Comparison of ENCODE assay signal across 8 mouse cellular contexts in genomic region chr11:107479862-107480203, GRCm38 (mm10). TPM values are rescaled to one million over a fixed set of nuclear protein-coding genes. Genes with fewer than 3 reads are reported as not detected.
DNase-seq lines count a peak whose midpoint lies in the region; ATAC-seq and TF ChIP-seq lines count a peak whose summit lies in the region.

No protein-coding gene starts in this region.

- no peak for DNase-seq in cerebellum, adult 2 months
- no peak for DNase-seq in cerebellum, postnatal 10 days
- DNase-seq in neural tube, embryonic 11.5 days (ENCODE audit: low spot score), result no peak
- no peak for DNase-seq in neural tube, embryonic 10.5 days (ENCODE audit: extremely low spot score, low spot score)
- no peak for DNase-seq in limb, embryonic 14.5 days (ENCODE audit: low spot score)
- DNase-seq in thymus, adult 18-20 months, result no peak
- no peak for DNase-seq in gastrocnemius, adult 18-20 months (ENCODE audit: low spot score)

- peak overlapping the region; percentile 95 for H3K4me2 ChIP-seq in neural tube, embryonic 11.5 days (ENCODE audit: low read depth)
- peak overlapping the region; percentile 70 for H3K4me2 ChIP-seq in limb, embryonic 14.5 days (replicated peaks; ENCODE audit: low read depth, low read length, severe bottlenecking)
- peak overlapping the region; percentile 86 for H3K4me2 ChIP-seq in stomach, embryonic 16.5 days (ENCODE audit: low read depth, low read length)

- peak overlapping the region; percentile 82 for H3K4me3 ChIP-seq in cerebellum, adult 2 months (replicated peaks; ENCODE audit: insufficient read depth, low read depth, low read length)
- H3K4me3 ChIP-seq in neural tube, embryonic 11.5 days (ENCODE audit: low read depth, low read length), result peak overlapping the region; percentile 95
- peak overlapping the region; percentile 95 for H3K4me3 ChIP-seq in limb, embryonic 14.5 days (replicated peaks; ENCODE audit: low read length)
- H3K4me3 ChIP-seq in stomach, embryonic 16.5 days (replicated peaks; ENCODE audit: low read length), result peak overlapping the region; percentile 82

- WGBS in cerebellum, adult 2 months, result under 1% methylated on average over 10 of the region's 10 CpGs
- WGBS in neural tube, embryonic 11.5 days, result 1% methylated on average over 10 of the region's 10 CpGs
- under 1% methylated on average over 10 of the region's 10 CpGs for WGBS in limb, embryonic 14.5 days
- WGBS in stomach, embryonic 16.5 days, result under 1% methylated on average over 10 of the region's 10 CpGs

- no peak for TF ChIP-seq POLR2A in cerebellum, adult 2 months (IDR thresholded peaks at IDR 0.05; ENCODE audit: borderline replicate concordance, insufficient read depth, low read length)
- no peak for TF ChIP-seq POLR2A in limb, embryonic 14.5 days (IDR thresholded peaks at IDR 0.05; ENCODE audit: borderline replicate concordance, extremely low read depth, insufficient read depth, insufficient read length)

- no peaks in the 10 kb centered on the region for H3K36me3 ChIP-seq in neural tube, embryonic 11.5 days (ENCODE audit: control insufficient read depth, insufficient read depth, low read length)
- H3K36me3 ChIP-seq in limb, embryonic 14.5 days (ENCODE audit: control insufficient read depth, insufficient read depth, low read length), result peaks cover 4% of the 10 kb centered on the region; the same call in 1 of the 2 replicates
- H3K36me3 ChIP-seq in stomach, embryonic 16.5 days (ENCODE audit: control insufficient read depth, insufficient read depth, low read length), result no peaks in the 10 kb centered on the region

- H3K9me3 ChIP-seq in neural tube, embryonic 11.5 days (ENCODE audit: control insufficient read depth, low read length), result no peaks in the 10 kb centered on the region
- H3K9me3 ChIP-seq in limb, embryonic 14.5 days (ENCODE audit: control insufficient read depth, low read length), result no peaks in the 10 kb centered on the region
- no peaks in the 10 kb centered on the region for H3K9me3 ChIP-seq in stomach, embryonic 16.5 days (replicated peaks; ENCODE audit: control insufficient read depth, low read length)

- TF ChIP-seq CTCF in cerebellum, adult 2 months (IDR thresholded peaks at IDR 0.05; ENCODE audit: borderline replicate concordance, insufficient read depth, low read depth, low read length), result no peak

- H3K4me1 ChIP-seq in cerebellum, adult 2 months (ENCODE audit: control insufficient read depth, insufficient read depth, low read length), result peaks cover 4% of the 10 kb centered on the region; the same call in 1 of the 2 replicates
- H3K4me1 ChIP-seq in neural tube, embryonic 11.5 days (ENCODE audit: control insufficient read depth, insufficient read depth, low read length), result peaks cover 5% of the 10 kb centered on the region; the same call in 1 of the 2 replicates
- H3K4me1 ChIP-seq in limb, embryonic 14.5 days (ENCODE audit: control insufficient read depth, insufficient read depth, low read length), result peaks cover 13% of the 10 kb centered on the region
- H3K4me1 ChIP-seq in stomach, embryonic 16.5 days (ENCODE audit: control insufficient read depth, insufficient read depth, low read length), result peaks cover 19% of the 10 kb centered on the region

- no peak; the same call in 1 of the 2 replicates for ATAC-seq in neural tube, embryonic 11.5 days (ENCODE audit: insufficient read depth, low FRiP score, low TSS enrichment)
- ATAC-seq in limb, embryonic 14.5 days (ENCODE audit: low FRiP score, low read depth), result no peak
- ATAC-seq in stomach, embryonic 16.5 days (ENCODE audit: insufficient read depth, low FRiP score), result no peak

- no peaks in the 10 kb centered on the region for H3K27me3 ChIP-seq in cerebellum, adult 2 months (ENCODE audit: control insufficient read depth, insufficient read depth, low read length)
- H3K27me3 ChIP-seq in neural tube, embryonic 11.5 days (ENCODE audit: control insufficient read depth, insufficient read depth, low read length), result no peaks in the 10 kb centered on the region
- no peaks in the 10 kb centered on the region for H3K27me3 ChIP-seq in limb, embryonic 14.5 days (ENCODE audit: control insufficient read depth, insufficient read depth, low read length)
- no peaks in the 10 kb centered on the region for H3K27me3 ChIP-seq in stomach, embryonic 16.5 days (ENCODE audit: control insufficient read depth, insufficient read depth, low read length)

- H3K9ac ChIP-seq in neural tube, embryonic 11.5 days (ENCODE audit: low read length), result peak overlapping the region; percentile 97
- H3K9ac ChIP-seq in limb, embryonic 14.5 days (ENCODE audit: low read depth, low read length, severe bottlenecking), result peak overlapping the region; percentile 97
- peak overlapping the region; percentile 97 for H3K9ac ChIP-seq in stomach, embryonic 16.5 days (ENCODE audit: low read length)

- H3K27ac ChIP-seq in cerebellum, adult 2 months (ENCODE audit: insufficient read depth, low read length), result peak overlapping the region; percentile 89
- no peak overlapping the region for H3K27ac ChIP-seq in neural tube, embryonic 11.5 days (ENCODE audit: low read depth, low read length)
- peak overlapping the region; percentile 73; the same call in 1 of the 2 replicates for H3K27ac ChIP-seq in limb, embryonic 14.5 days (replicated peaks; ENCODE audit: low read depth, low read length)
- peak overlapping the region; percentile 81 for H3K27ac ChIP-seq in stomach, embryonic 16.5 days (ENCODE audit: low read length)

RNA-seq across cellular contexts. Expression of gene Psmd12, which starts 0.5 kb away (rescaled TPM):
- 71.5 and 76.4 TPM in 2 replicates for polyA plus RNA-seq in cerebellum, adult 2 months (2012; rRNA removed)
- polyA plus RNA-seq in neural tube, embryonic 11.5 days (2014; fragmentation: Nextera tagmentation; extraction: Ambion mirVana), result 228 and 232 TPM in 2 replicates
- 47.2 and 70.9 TPM in 2 replicates for polyA plus RNA-seq in limb, embryonic 14.5 days (2012; rRNA removed)
- 156 and 158 TPM in 2 replicates for polyA plus RNA-seq in limb, embryonic 14.5 days (2014; fragmentation: Nextera tagmentation; extraction: Ambion mirVana)
- 163 and 175 TPM in 2 replicates for polyA plus RNA-seq in stomach, embryonic 16.5 days (2015; fragmentation: Nextera tagmentation; extraction: Ambion mirVana)
- total RNA-seq in gastrocnemius, adult 18-20 months (2021), result 100 to 1,000 TPM; 101 to 110 TPM

RNA-seq across cellular contexts. Expression of gene Pitpnc1, which starts 9.3 kb away (rescaled TPM):
- 26.7 and 30.0 TPM in 2 replicates for polyA plus RNA-seq in cerebellum, adult 2 months (2012; rRNA removed)
- polyA plus RNA-seq in neural tube, embryonic 11.5 days (2014; fragmentation: Nextera tagmentation; extraction: Ambion mirVana), result 35.0 and 38.1 TPM in 2 replicates
- 20.4 and 22.2 TPM in 2 replicates for polyA plus RNA-seq in limb, embryonic 14.5 days (2012; rRNA removed)
- 25.2 and 30.3 TPM in 2 replicates for polyA plus RNA-seq in limb, embryonic 14.5 days (2014; fragmentation: Nextera tagmentation; extraction: Ambion mirVana)
- 10.4 and 13.9 TPM in 2 replicates for polyA plus RNA-seq in stomach, embryonic 16.5 days (2015; fragmentation: Nextera tagmentation; extraction: Ambion mirVana)
- 10 to 100 TPM; 73.8 to 93.7 TPM for total RNA-seq in gastrocnemius, adult 18-20 months (2021)
